Mouse (Mus musculus) spleen, adult 2 months (tissue): Measurements from ENCODE around the gene Ano7.

Experiments
- CTCF ChIP-seq: fragments of 200-500 bp; IDR thresholded peaks from 2 replicates; pipeline ENCODE4 v1.5.1; 2011; ENCODE audit warnings: mild to moderate bottlenecking, inconsistent platforms; ENCODE audit not compliant: insufficient read depth, insufficient read length, insufficient replicate concordance; ENCODE audit errors: extremely low read depth
- POLR2A ChIP-seq: fragments of 200-500 bp; IDR thresholded peaks from 2 replicates; pipeline ENCODE4 v1.6.1; 2011; ENCODE audit warnings: low read depth, low read length, inconsistent platforms

DNA sequence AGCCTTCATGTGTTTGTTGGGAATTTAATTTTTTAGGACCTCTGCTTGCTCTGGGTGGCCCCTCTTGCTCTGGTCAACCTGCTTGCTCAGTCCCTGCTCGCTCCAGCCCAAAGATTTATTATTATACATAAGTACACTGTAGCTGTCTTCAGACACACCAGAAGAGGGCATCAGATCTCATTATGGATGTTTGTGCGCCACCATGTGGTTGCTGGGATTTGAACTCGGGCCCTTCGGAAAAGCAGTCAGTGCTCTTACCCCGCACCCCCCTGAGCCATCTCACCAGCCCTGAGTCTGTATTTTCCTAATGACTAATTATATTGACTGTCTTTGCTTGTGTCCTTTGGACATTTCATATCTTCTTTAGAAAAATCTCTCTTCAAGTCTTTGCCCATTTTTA lies 5.4 kb downstream of the Ano7 start:
- TF ChIP-seq POLR2A (no peak), CTCF (no peak)
